Mouse (Mus musculus) heart, adult 2 months (tissue): ENCODE measurements around the gene Gbx2. TPM values are rescaled to one million over a fixed set of nuclear protein-coding genes. Genes with fewer than 3 reads are reported as not detected.

Source experiments
- DNase-seq, 2 experiments: peaks; one replicate each; pipeline ENCODE4 v3.0.0; 2021
- H3K27ac ChIP-seq: fragments of 200-600 bp; 2 replicates; pipeline ENCODE4 v1.8.1; 2022
- H3K27me3 ChIP-seq: fragments of 200-500 bp; 2 replicates; pipeline ENCODE4 v1.6.1; 2012; ENCODE audit warnings: mild to moderate bottlenecking, low read length, inconsistent platforms, mixed read lengths; ENCODE audit not compliant: control insufficient read depth, insufficient read depth
- H3K36me3 ChIP-seq: fragments of 200-500 bp; 2 replicates; pipeline ENCODE4 v1.6.1; 2012; ENCODE audit warnings: low read length, inconsistent platforms; ENCODE audit not compliant: control insufficient read depth, insufficient read depth
- H3K4me1 ChIP-seq: fragments of 200-500 bp; 2 replicates; pipeline ENCODE4 v1.6.1; 2011; ENCODE audit warnings: low read length; ENCODE audit not compliant: control insufficient read depth, insufficient read depth
- H3K4me3 ChIP-seq: fragments of 200-600 bp; 2 replicates; pipeline ENCODE4 v1.8.1; 2022
- H3K79me2 ChIP-seq: fragments of 200-500 bp; replicated peaks from 2 replicates; pipeline ENCODE4 v1.6.1; 2012; ENCODE audit warnings: mild to moderate bottlenecking, inconsistent platforms, low read length, moderate library complexity, mixed read lengths; ENCODE audit not compliant: control insufficient read depth, insufficient read depth
- H3K9ac ChIP-seq: fragments of 200-500 bp; 2 replicates; pipeline ENCODE4 v1.6.1; 2012; ENCODE audit warnings: low read depth, mild to moderate bottlenecking, control low read depth, inconsistent platforms, low read length, mixed read lengths
- CTCF ChIP-seq: fragments of 200-600 bp; IDR thresholded peaks from 2 replicates; pipeline ENCODE4 v1.8.1; 2022; ENCODE audit warnings: antibody characterized with exemption, mild to moderate bottlenecking, moderate library complexity
- EP300 ChIP-seq: fragments of 200-500 bp; IDR thresholded peaks from 2 replicates; pipeline ENCODE4 v1.6.1; 2011; ENCODE audit warnings: low read depth, low read length, control low read depth; ENCODE audit not compliant: insufficient read depth
- POLR2A ChIP-seq: fragments of 200-500 bp; IDR thresholded peaks from 2 replicates; pipeline ENCODE4 v1.6.1; 2011; ENCODE audit warnings: mild to moderate bottlenecking, low read depth, low read length, control low read depth; ENCODE audit not compliant: insufficient read depth
- WGBS: fragments of 180-500 bp; shearing (Covaris S2); methylation state at CpG from one replicate; pipeline ENCODE4 v1.1.7; 2018; 5-methylcytosine and 5-hydroxymethylcytosine counted together
- intact Hi-C: fragments of 180-260 bp; cut with DNase I; formaldehyde crosslinking; loops from one replicate; pipeline ENCODE4 v1.15.1; 2025
- polyA plus RNA-seq: library from polyadenylated mRNA; depleted of rRNA; stranded (reverse); fragments of >200 nt; gene quantifications from 2 replicates; pipeline ENCODE4 v1.2.3, GENCODE M21; 2012; rRNA removed
- total RNA-seq, 2 experiments: library from RNA; stranded (reverse); gene quantifications; 2 replicates each; pipeline ENCODE4 v1.2.3; 2021

Gbx2 gene
- total and polyA plus RNA-seq, 3 experiments: 0.14 to 0.21 (median 0.18) TPM

DNA sequence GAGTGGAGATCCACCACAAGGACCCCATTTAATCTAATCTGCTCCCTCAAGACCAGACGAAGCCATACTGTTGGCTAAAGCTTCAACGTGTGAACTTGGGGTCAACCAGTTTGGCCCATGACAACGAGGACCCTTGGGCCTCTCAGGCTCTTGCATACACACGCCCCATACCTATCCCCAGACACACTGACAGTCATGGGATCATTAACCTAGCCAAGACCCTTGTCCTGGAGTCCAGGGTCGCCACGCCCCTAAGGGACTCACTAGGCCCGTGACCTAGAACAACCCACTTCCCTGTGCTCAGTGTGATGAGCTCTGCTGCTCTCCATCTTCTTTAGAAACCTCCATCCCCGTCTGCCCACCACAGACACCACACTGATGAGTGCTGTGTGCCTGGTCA, 46.6 kb downstream of the Gbx2 start:
- H3K27ac ChIP-seq: no peak overlapping the region
- H3K27me3 ChIP-seq: no peaks in the 10 kb centered on the region
- no peak overlapping the region for H3K4me3 ChIP-seq
- no peak overlapping the region for H3K9ac ChIP-seq
- no peaks in the 10 kb centered on the region for H3K4me1 ChIP-seq
- intact Hi-C loops: no loop called here
- H3K79me2 ChIP-seq: no peaks in the 10 kb centered on the region
- DNase-seq: no peak
- 91% methylated on average over 8 of the region's 8 CpGs for WGBS
- H3K36me3 ChIP-seq: no peaks in the 10 kb centered on the region
- no peak for TF ChIP-seq POLR2A
- TF ChIP-seq EP300: no peak
- no peak for TF ChIP-seq CTCF

DNA sequence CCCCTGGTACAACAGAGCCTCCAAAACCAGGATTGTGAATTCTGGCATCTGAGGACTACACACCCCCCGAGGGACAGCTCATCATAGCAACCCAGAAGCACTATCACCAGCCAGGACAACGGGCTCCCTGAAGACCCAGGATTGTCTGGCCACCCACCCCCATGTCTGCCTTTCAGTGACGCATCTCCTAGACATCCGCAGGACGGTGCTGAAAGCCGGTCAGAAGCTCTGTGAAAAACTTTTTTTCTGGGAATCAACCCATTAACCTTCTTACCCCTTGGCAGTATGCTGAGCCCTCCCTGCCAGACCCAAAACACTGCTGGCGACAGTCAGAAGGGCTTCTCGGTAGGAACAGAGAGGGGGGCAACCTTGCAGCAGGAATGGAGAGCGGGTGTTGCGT, 50.1 kb downstream of the Gbx2 start:
- Histone ChIP-seq H3K9ac (no peak overlapping the region), H3K79me2 (no peaks in the 10 kb centered on the region), H3K4me3 (no peak overlapping the region), H3K4me1 (peaks cover 8% of the 10 kb centered on the region), H3K36me3 (no peaks in the 10 kb centered on the region), H3K27me3 (no peaks in the 10 kb centered on the region), H3K27ac (no peak overlapping the region)
- no peak for TF ChIP-seq POLR2A
- no peak for TF ChIP-seq CTCF
- no peak for TF ChIP-seq EP300
- 81% methylated on average over 10 of the region's 10 CpGs for WGBS
- intact Hi-C loops: no loop called here
- DNase-seq: no peak

DNA sequence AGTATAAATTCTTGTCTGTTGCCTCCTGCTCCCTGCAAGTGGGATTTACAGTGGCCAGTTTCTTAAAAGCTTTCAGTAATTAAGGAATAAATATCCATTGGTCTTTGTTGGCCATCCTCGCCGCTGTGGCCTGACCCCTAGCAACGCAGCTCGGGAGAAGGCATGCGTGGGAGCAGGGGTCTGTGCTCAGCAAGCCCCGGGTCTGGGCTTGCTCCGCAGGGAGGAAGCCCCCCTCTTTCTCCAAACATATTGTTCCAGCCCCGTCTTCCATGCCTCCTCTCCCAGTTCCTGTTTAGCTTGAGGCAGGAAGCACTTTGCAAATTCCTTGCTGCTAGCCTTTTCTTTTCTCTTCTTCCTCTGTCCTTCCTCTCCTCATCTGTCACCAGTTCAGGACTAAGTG, 50.8 kb downstream of the Gbx2 start:
- TF ChIP-seq CTCF (no peak), EP300 (no peak), POLR2A (no peak)
- intact Hi-C loops: no loop called here
- Histone ChIP-seq H3K27me3 (no peaks in the 10 kb centered on the region), H3K27ac (no peak overlapping the region), H3K4me3 (no peak overlapping the region), H3K79me2 (no peaks in the 10 kb centered on the region), H3K36me3 (no peaks in the 10 kb centered on the region), H3K9ac (no peak overlapping the region), H3K4me1 (peaks cover 8% of the 10 kb centered on the region)
- 52% methylated on average over 8 of the region's 8 CpGs for WGBS
- no peak for DNase-seq

DNA sequence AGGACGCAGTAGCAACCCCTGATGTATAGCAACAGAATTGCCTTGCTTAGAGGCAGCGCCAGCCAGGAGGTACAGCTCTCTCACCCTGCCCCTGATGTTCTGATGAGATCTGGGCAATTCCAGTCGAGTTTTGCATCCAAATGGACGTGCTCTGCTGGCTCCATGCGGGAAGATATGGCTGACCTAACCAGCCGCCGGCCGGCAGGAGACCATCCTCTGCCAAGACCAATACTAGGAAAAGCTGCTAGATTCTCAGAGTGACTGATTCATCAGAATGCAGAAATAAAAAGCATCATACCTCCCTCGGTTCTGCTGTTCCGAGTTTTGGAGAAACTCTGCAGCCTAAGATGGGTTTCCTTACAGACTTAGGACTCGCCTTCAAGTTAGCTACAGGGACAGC, 52.5 kb downstream of the Gbx2 start:
- Histone ChIP-seq H3K27ac (no peak overlapping the region), H3K36me3 (no peaks in the 10 kb centered on the region), H3K79me2 (no peaks in the 10 kb centered on the region), H3K4me1 (peaks cover 8% of the 10 kb centered on the region), H3K27me3 (no peaks in the 10 kb centered on the region), H3K9ac (no peak overlapping the region), H3K4me3 (no peak overlapping the region)
- 77% methylated on average over 11 of the region's 11 CpGs for WGBS
- intact Hi-C loops: no loop called here
- TF ChIP-seq EP300: no peak
- no peak for DNase-seq

Other genes with a start within 250 kb of the Gbx2 start
- 10 to 100 TPM; 20.7 to 22.9 TPM for gene Asb18, start 83.5 kb upstream of the Gbx2 start, total RNA-seq
- gene Asb18, start 83.5 kb upstream of the Gbx2 start, polyA plus RNA-seq: 35.3 and 38.2 TPM in 2 replicates
- not detected for gene Iqca, start 222.2 kb upstream of the Gbx2 start, total RNA-seq
- 0.43 TPM in 1 of 2 replicates, not detected in the other for gene Iqca, start 222.2 kb upstream of the Gbx2 start, polyA plus RNA-seq